24 mouse cellular contexts compared by ENCODE assay signal in genomic region chr3:129803765-129804164, GRCm38 (mm10). TPM values are rescaled to one million over a fixed set of nuclear protein-coding genes. Genes with fewer than 3 reads are reported as not detected.
DNase-seq lines count a peak whose midpoint lies in the region; ATAC-seq lines count a peak whose summit lies in the region.
"Had no signal": no experiment of that assay in that cellular context is flagged by ENCODE, and none has a peak within 500 bp of the region (broad histone marks: within the 10 kb centered on the region; RNA-seq: fewer than 3 reads in every experiment).

Gene Lrit3, minus strand, starts transcription at chr3:129804030.

- H3K4me2 ChIP-seq in lung, embryonic 16.5 days (ENCODE audit: low read depth, low read length): peak within 1 kb of the TSS; percentile 33
- peak within 1 kb of the TSS; percentile 33 for H3K4me2 ChIP-seq in intestine, embryonic 14.5 days (ENCODE audit: low read length)
- peak within 1 kb of the TSS; percentile 40 for H3K4me2 ChIP-seq in intestine, embryonic 16.5 days (ENCODE audit: low read depth, low read length)
- peak within 1 kb of the TSS; percentile 27; the same call in 1 of the 2 replicates for H3K4me2 ChIP-seq in stomach, embryonic 15.5 days
- H3K4me2 ChIP-seq: embryonic facial prominence, embryonic 15.5 days; forebrain, embryonic 15.5 days; heart, embryonic 11.5 days; heart, embryonic 15.5 days had no signal

- H3K27ac ChIP-seq in lung, embryonic 16.5 days (ENCODE audit: low read length): no peak within 1 kb of the TSS
- no peak within 1 kb of the TSS for H3K27ac ChIP-seq in intestine, embryonic 14.5 days (ENCODE audit: low read depth)
- no peak within 1 kb of the TSS for H3K27ac ChIP-seq in intestine, embryonic 16.5 days (ENCODE audit: low read length)
- no peak within 1 kb of the TSS for H3K27ac ChIP-seq in stomach, embryonic 15.5 days
- H3K27ac ChIP-seq: embryonic facial prominence, embryonic 15.5 days; forebrain, embryonic 10.5 days; forebrain, embryonic 15.5 days; heart, embryonic 15.5 days had no signal

- H3K9ac ChIP-seq in lung, embryonic 16.5 days (ENCODE audit: low read length): no peak within 1 kb of the TSS
- no peak within 1 kb of the TSS for H3K9ac ChIP-seq in intestine, embryonic 14.5 days (ENCODE audit: low read length)
- no peak within 1 kb of the TSS for H3K9ac ChIP-seq in intestine, embryonic 16.5 days (ENCODE audit: low read depth, low read length)
- H3K9ac ChIP-seq in stomach, embryonic 15.5 days: no peak within 1 kb of the TSS
- H3K9ac ChIP-seq: embryonic facial prominence, embryonic 15.5 days; forebrain, embryonic 15.5 days; heart, embryonic 15.5 days had no signal

- no peaks in the 10 kb centered on the region for H3K27me3 ChIP-seq in lung, embryonic 16.5 days (ENCODE audit: control insufficient read depth, insufficient read depth, low read depth, low read length)
- no peaks in the 10 kb centered on the region for H3K27me3 ChIP-seq in intestine, embryonic 14.5 days (replicated peaks; ENCODE audit: control insufficient read depth, insufficient read depth, low read length)
- H3K27me3 ChIP-seq in intestine, embryonic 16.5 days (replicated peaks; ENCODE audit: control insufficient read depth, insufficient read depth, low read length): no peaks in the 10 kb centered on the region
- no peaks in the 10 kb centered on the region for H3K27me3 ChIP-seq in stomach, embryonic 15.5 days (replicated peaks)
- H3K27me3 ChIP-seq: embryonic facial prominence, embryonic 15.5 days; forebrain, embryonic 15.5 days; heart, embryonic 15.5 days had no signal

- 58% methylated on average over 10 of the region's 10 CpGs for WGBS in lung, embryonic 16.5 days
- WGBS in intestine, embryonic 14.5 days: 67% methylated on average over 10 of the region's 10 CpGs
- WGBS in intestine, embryonic 16.5 days: 72% methylated on average over 10 of the region's 10 CpGs
- 73% methylated on average over 10 of the region's 10 CpGs for WGBS in stomach, embryonic 15.5 days

- no peaks in the 10 kb centered on the region for H3K36me3 ChIP-seq in lung, embryonic 16.5 days (ENCODE audit: control insufficient read depth, insufficient read depth, low read length)
- no peaks in the 10 kb centered on the region for H3K36me3 ChIP-seq in intestine, embryonic 14.5 days (ENCODE audit: control insufficient read depth, insufficient read depth, low read length)
- no peaks in the 10 kb centered on the region for H3K36me3 ChIP-seq in intestine, embryonic 16.5 days (ENCODE audit: control insufficient read depth, insufficient read depth, low read length)
- no peaks in the 10 kb centered on the region for H3K36me3 ChIP-seq in stomach, embryonic 15.5 days
- H3K36me3 ChIP-seq: embryonic facial prominence, embryonic 15.5 days; forebrain, embryonic 10.5 days; forebrain, embryonic 15.5 days; heart, embryonic 15.5 days had no signal

- peak within 1 kb of the TSS; percentile 24 for H3K4me3 ChIP-seq in lung, embryonic 16.5 days (ENCODE audit: low read length)
- H3K4me3 ChIP-seq in intestine, embryonic 14.5 days (ENCODE audit: low read depth, low read length): no peak within 1 kb of the TSS
- peak within 1 kb of the TSS; percentile 31 for H3K4me3 ChIP-seq in intestine, embryonic 16.5 days (ENCODE audit: low read length)
- H3K4me3 ChIP-seq in stomach, embryonic 15.5 days (replicated peaks): no peak within 1 kb of the TSS
- H3K4me3 ChIP-seq: embryonic facial prominence, embryonic 15.5 days; erythroblast, embryonic 14.5 days; forebrain, embryonic 10.5 days; forebrain, embryonic 15.5 days; heart, embryonic 15.5 days had no signal

- H3K4me1 ChIP-seq in lung, embryonic 16.5 days (replicated peaks; ENCODE audit: control insufficient read depth, insufficient read depth, low read length): no peaks in the 10 kb centered on the region
- no peaks in the 10 kb centered on the region for H3K4me1 ChIP-seq in intestine, embryonic 14.5 days (replicated peaks; ENCODE audit: control insufficient read depth, insufficient read depth, low read length)
- H3K4me1 ChIP-seq in intestine, embryonic 16.5 days (ENCODE audit: control insufficient read depth, insufficient read depth, low read length): no peaks in the 10 kb centered on the region
- no peaks in the 10 kb centered on the region for H3K4me1 ChIP-seq in stomach, embryonic 15.5 days
- H3K4me1 ChIP-seq: embryonic facial prominence, embryonic 15.5 days; forebrain, embryonic 10.5 days; forebrain, embryonic 15.5 days; heart, embryonic 15.5 days had no signal

- ATAC-seq in lung, embryonic 16.5 days (ENCODE audit: low read depth): no peak
- ATAC-seq in intestine, embryonic 14.5 days (replicated peaks; ENCODE audit: low FRiP score, low TSS enrichment, low read depth): no peak
- ATAC-seq in intestine, embryonic 16.5 days: no peak
- no peak for ATAC-seq in stomach, embryonic 15.5 days (ENCODE audit: insufficient read depth, low FRiP score, low read depth)
- ATAC-seq: forebrain, embryonic 15.5 days had no signal

- no peaks in the 10 kb centered on the region for H3K9me3 ChIP-seq in lung, embryonic 16.5 days (ENCODE audit: control insufficient read depth, low read length)
- H3K9me3 ChIP-seq in intestine, embryonic 14.5 days (ENCODE audit: control insufficient read depth, low read length): no peaks in the 10 kb centered on the region
- H3K9me3 ChIP-seq in intestine, embryonic 16.5 days (ENCODE audit: control insufficient read depth, low read length): no peaks in the 10 kb centered on the region
- no peaks in the 10 kb centered on the region for H3K9me3 ChIP-seq in stomach, embryonic 15.5 days
- H3K9me3 ChIP-seq: embryonic facial prominence, embryonic 15.5 days; forebrain, embryonic 10.5 days; forebrain, embryonic 15.5 days; heart, embryonic 15.5 days had no signal

- no peak for DNase-seq in lung, adult 18-20 months
- DNase-seq in intestine, embryonic 14.5 days (ENCODE audit: low spot score): no peak
- no peak for DNase-seq in spleen, adult 18-20 months
- DNase-seq in testis, postnatal 10 days (ENCODE audit: low spot score): no peak
- no peak for DNase-seq in cerebellum, postnatal 36 days
- DNase-seq: adrenal gland, adult 8-10 months; adrenal gland, postnatal 36 days; cerebellum, adult 2 months; cerebellum, postnatal 10 days; embryo, embryonic 11 days; gastrocnemius, postnatal 36 days; heart, adult 18-20 months; heart, postnatal 36 days had no signal

RNA-seq across cellular contexts. Expression of gene Lrit3, which starts in this region (rescaled TPM):
- 0.41 TPM in 1 of 2 replicates, not detected in the other for polyA plus RNA-seq in lung, embryonic 16.5 days (2015; fragmentation: Nextera tagmentation; extraction: Ambion mirVana)
- not detected in 2 replicates for polyA plus RNA-seq in intestine, embryonic 14.5 days (2014; fragmentation: Nextera tagmentation; extraction: Ambion mirVana)
- not detected in 2 replicates for polyA plus RNA-seq in intestine, embryonic 16.5 days (2015; fragmentation: Nextera tagmentation; extraction: Ambion mirVana)
- polyA plus RNA-seq in stomach, embryonic 15.5 days (2015; fragmentation: Nextera tagmentation; extraction: Ambion mirVana): not detected in 2 replicates
- polyA plus RNA-seq: embryonic facial prominence, embryonic 11.5 days; embryonic facial prominence, embryonic 15.5 days; erythroblast, embryonic 14.5 days; forebrain, embryonic 10.5 days; forebrain, embryonic 15.5 days; heart, embryonic 11.5 days; heart, embryonic 15.5 days; hindbrain, embryonic 11.5 days had no signal

Comparison
In these comparisons a context has a peak if more than half of its experiments do, and no peak if none do; other contexts are left out.
1. H3K4me3 ChIP-seq: peak in lung, embryonic 16.5 days (single experiment) and intestine, embryonic 16.5 days (single experiment); none in intestine, embryonic 14.5 days (single experiment) and stomach, embryonic 15.5 days (single experiment).
2. Peak in every context shown above with its lines, with median percentiles within 50 percentile points of each other: H3K4me2 ChIP-seq.